9 mouse cellular contexts compared by ENCODE assay signal in the genomic region with DNA sequence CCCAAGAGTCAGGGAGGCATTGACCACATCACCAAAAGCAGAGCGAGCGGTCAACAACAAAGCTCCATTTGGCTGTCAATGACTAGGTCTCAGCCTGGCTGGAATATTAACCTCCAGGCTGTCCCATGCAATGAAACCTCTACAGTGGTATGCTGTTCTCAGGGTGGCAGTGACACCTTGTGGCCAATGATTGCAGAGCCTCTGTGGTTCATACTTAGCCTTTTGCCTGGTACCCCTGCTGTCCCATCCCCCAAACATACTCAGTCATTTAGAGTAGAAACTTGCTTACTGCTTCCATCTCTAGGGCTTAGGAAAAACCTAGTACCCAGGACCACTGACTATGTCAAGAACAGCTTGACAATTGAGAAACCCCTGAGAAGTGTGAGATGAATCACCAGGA. TPM values are rescaled to one million over a fixed set of nuclear protein-coding genes. Genes with fewer than 3 reads are reported as not detected.
A peak's percentile ranks its signal among the peaks of the same experiment; 100 is the strongest.
DNase-seq lines count a peak whose midpoint lies in the region; ATAC-seq lines count a peak whose summit lies in the region.
"Had no signal": no experiment of that assay in that cellular context is flagged by ENCODE, and none has a peak within 500 bp of the region (broad histone marks: within the 10 kb centered on the region; RNA-seq: fewer than 3 reads in every experiment).

No protein-coding gene starts in this region.

- peaks cover 8% of the 10 kb centered on the region; the same call in 1 of the 2 replicates for H3K4me1 ChIP-seq in hindbrain, embryonic 12.5 days

- no peak overlapping the region for H3K9ac ChIP-seq in hindbrain, embryonic 12.5 days

- H3K27ac ChIP-seq in hindbrain, embryonic 12.5 days, result no peak overlapping the region

- no peak overlapping the region for H3K4me2 ChIP-seq in hindbrain, embryonic 12.5 days (replicated peaks)

- no peaks in the 10 kb centered on the region for H3K36me3 ChIP-seq in hindbrain, embryonic 12.5 days

- no peaks in the 10 kb centered on the region for H3K9me3 ChIP-seq in hindbrain, embryonic 12.5 days (replicated peaks)
- H3K9me3 ChIP-seq: megakaryocyte, embryonic 14.5 days had no signal

- 45% methylated on average over 2 of the region's 2 CpGs for whole genome bisulfite sequencing in hindbrain, embryonic 12.5 days

- ATAC-seq in frontal cortex, adult (ENCODE audit: low TSS enrichment), result peak; percentile 84
- ATAC-seq in hindbrain, embryonic 12.5 days (ENCODE audit: low FRiP score), result peak; percentile 73; the same call in 1 of the 2 replicates
- ATAC-seq in megakaryocyte, adult 5-6 weeks (ENCODE audit: poor library complexity, severe bottlenecking), result peak; percentile 68
- ATAC-seq in inflammation-experienced regulatory T-cells, adult 6 months, result no peak

- no peak overlapping the region for H3K4me3 ChIP-seq in hindbrain, embryonic 12.5 days
- H3K4me3 ChIP-seq: megakaryocyte, embryonic 14.5 days had no signal

- DNase-seq in NIH3T3 (ENCODE audit: low read depth), result peak; percentile 93
- peak; percentile 80 for DNase-seq in cerebellum, adult 11-12 months
- peak; percentile 63 for DNase-seq in layer of hippocampus, adult 9-11 months
- DNase-seq in right cerebral cortex, postnatal 14 days, result peak; percentile 65

- no peaks in the 10 kb centered on the region for H3K27me3 ChIP-seq in hindbrain, embryonic 12.5 days

RNA-seq across cellular contexts. Expression of gene Timp4, which starts 15.9 kb away (rescaled TPM):
- 1.4 and 2.2 TPM in 2 replicates for polyA plus RNA-seq in hindbrain, embryonic 12.5 days (2016; fragmentation: Nextera tagmentation; extraction: Ambion mirVana)
- total RNA-seq in megakaryocyte, adult 5-6 weeks (2015), result 0.02 TPM in 1 of 2 replicates, not detected in the other
- not detected in 2 replicates for total RNA-seq in megakaryocyte, adult 5-6 weeks (2017)
- under 1 TPM in 1 of 3 experiments, not detected in 2; 0.08 TPM for polyA plus RNA-seq in inflammation-experienced regulatory T-cells, adult 6 months (2017; shearing (Covaris generic))

RNA-seq across cellular contexts. Expression of gene Gm17482, which starts 40.8 kb away (rescaled TPM):
- not detected in 2 replicates for polyA plus RNA-seq in hindbrain, embryonic 12.5 days (2016; fragmentation: Nextera tagmentation; extraction: Ambion mirVana)
- total RNA-seq in megakaryocyte, adult 5-6 weeks (2015), result not detected in 2 replicates
- total RNA-seq in megakaryocyte, adult 5-6 weeks (2017), result not detected in 2 replicates
- not detected for polyA plus RNA-seq in inflammation-experienced regulatory T-cells, adult 6 months (2017; shearing (Covaris generic))
